Mouse (Mus musculus) limb, embryonic 13.5 days (tissue): ENCODE measurements around the gene Mmrn2. TPM values are rescaled to one million over a fixed set of nuclear protein-coding genes. Genes with fewer than 3 reads are reported as not detected.

Experiments used
- ATAC-seq: fragments of 200-750 bp; cut with Nextera tagmentation; 2 replicates; pipeline ENCODE4 v1.8.0; 2017; ENCODE audit warnings: low read depth, moderate number of reproducible peaks, moderate TSS enrichment; ENCODE audit not compliant: low FRiP score
- H3K27ac ChIP-seq: fragments of 300-500 bp; sonication (generic); 2 replicates; pipeline ENCODE4 v1.5.1; 2015; ENCODE audit warnings: inconsistent platforms, mild to moderate bottlenecking, moderate library complexity
- H3K27me3 ChIP-seq: fragments of 300-500 bp; sonication (generic); 2 replicates; pipeline ENCODE4 v1.6.1; 2015; ENCODE audit warnings: mild to moderate bottlenecking, inconsistent platforms
- H3K36me3 ChIP-seq: fragments of 300-500 bp; sonication (generic); 2 replicates; pipeline ENCODE4 v1.6.1; 2015; ENCODE audit warnings: inconsistent platforms, mild to moderate bottlenecking, moderate library complexity
- H3K4me1 ChIP-seq: fragments of 300-500 bp; sonication (generic); 2 replicates; pipeline ENCODE4 v1.6.1; 2015; ENCODE audit warnings: inconsistent platforms
- H3K4me2 ChIP-seq: fragments of 300-500 bp; sonication (generic); replicated peaks from 2 replicates; pipeline ENCODE4 v1.6.1; 2015; ENCODE audit warnings: inconsistent platforms, mild to moderate bottlenecking, moderate library complexity
- H3K4me3 ChIP-seq: fragments of 300-500 bp; sonication (generic); 2 replicates; pipeline ENCODE4 v1.5.1; 2015; ENCODE audit warnings: moderate library complexity, mild to moderate bottlenecking, inconsistent platforms
- H3K9ac ChIP-seq: fragments of 300-500 bp; sonication (generic); 2 replicates; pipeline ENCODE4 v1.6.1; 2015; ENCODE audit warnings: mild to moderate bottlenecking, inconsistent platforms
- H3K9me3 ChIP-seq: fragments of 300-500 bp; sonication (generic); 2 replicates; pipeline ENCODE4 v1.6.1; 2016; ENCODE audit warnings: inconsistent platforms
- WGBS: fragments of 180-500 bp; shearing (Covaris S2); methylation state at CpG from one replicate; pipeline ENCODE4 v1.1.7; 2015; 5-methylcytosine and 5-hydroxymethylcytosine counted together
- polyA plus RNA-seq: library from polyadenylated mRNA; unstranded; fragments of >200 nt; fragmentation: Nextera tagmentation; extraction: Ambion mirVana; gene quantifications from 2 replicates; pipeline ENCODE4 v1.2.1, GENCODE M21; 2015

Mmrn2 gene
- polyA plus RNA-seq, 1 experiment from 2014 or later: 8.6 TPM

- Histone ChIP-seq H3K36me3 (peaks cover 9% of the 10 kb centered on the region), H3K4me1 (no peaks in the 10 kb centered on the region), H3K9ac (no peak overlapping the region), H3K4me3 (no peak overlapping the region), H3K27ac (no peak overlapping the region), H3K4me2 (no peak overlapping the region), H3K9me3 (no peaks in the 10 kb centered on the region), H3K27me3 (no peaks in the 10 kb centered on the region)
- WGBS: 79% methylated on average over 7 of the region's 7 CpGs
- ATAC-seq: no peak
Observed at GRCm38 (mm10) chr14:34348301-34348700, 27.0 kb upstream of the Mmrn2 start.

- no peak overlapping the region for H3K27ac ChIP-seq
- 87% methylated on average over 8 of the region's 8 CpGs for WGBS
- H3K36me3 ChIP-seq: peaks cover 5% of the 10 kb centered on the region
- H3K4me3 ChIP-seq: no peak overlapping the region
- H3K9ac ChIP-seq: no peak overlapping the region
- no peaks in the 10 kb centered on the region for H3K9me3 ChIP-seq
- no peak overlapping the region for H3K4me2 ChIP-seq
- H3K27me3 ChIP-seq: no peaks in the 10 kb centered on the region
- no peaks in the 10 kb centered on the region for H3K4me1 ChIP-seq
- no peak for ATAC-seq
Observed at GRCm38 (mm10) chr14:34349007-34349406, 26.3 kb upstream of the Mmrn2 start.

GRCm38 (mm10) chr14:34351660-34352059, 23.6 kb upstream of the Mmrn2 start:
- WGBS: 75% methylated on average over 3 of the region's 3 CpGs
- H3K4me1 ChIP-seq: no peaks in the 10 kb centered on the region
- no peak for ATAC-seq

GRCm38 (mm10) chr14:34352523-34352922, 22.7 kb upstream of the Mmrn2 start:
- H3K27ac ChIP-seq: no peak overlapping the region
- no peaks in the 10 kb centered on the region for H3K9me3 ChIP-seq
- H3K9ac ChIP-seq: no peak overlapping the region
- ATAC-seq: no peak
- H3K4me2 ChIP-seq: no peak overlapping the region
- H3K4me3 ChIP-seq: no peak overlapping the region
- no peaks in the 10 kb centered on the region for H3K36me3 ChIP-seq
- H3K4me1 ChIP-seq: no peaks in the 10 kb centered on the region
- 69% methylated on average over 6 of the region's 6 CpGs for WGBS
- no peaks in the 10 kb centered on the region for H3K27me3 ChIP-seq

More at GRCm38 (mm10) chr14:34351660-34352059, 23.6 kb upstream of the Mmrn2 start:
- Histone ChIP-seq H3K27me3 (no peaks in the 10 kb centered on the region), H3K4me3 (no peak overlapping the region), H3K27ac (no peak overlapping the region), H3K36me3 (no peaks in the 10 kb centered on the region), H3K9me3 (no peaks in the 10 kb centered on the region), H3K4me2 (no peak overlapping the region), H3K9ac (no peak overlapping the region)

- H3K9ac ChIP-seq: no peak overlapping the region
- ATAC-seq: no peak
- WGBS: 84% methylated on average over 3 of the region's 3 CpGs
- no peaks in the 10 kb centered on the region for H3K9me3 ChIP-seq
- no peak overlapping the region for H3K27ac ChIP-seq
- no peaks in the 10 kb centered on the region for H3K4me1 ChIP-seq
- H3K27me3 ChIP-seq: no peaks in the 10 kb centered on the region
- no peak overlapping the region for H3K4me2 ChIP-seq
- no peaks in the 10 kb centered on the region for H3K36me3 ChIP-seq
- H3K4me3 ChIP-seq: no peak overlapping the region
Observed at GRCm38 (mm10) chr14:34353326-34353725, 21.9 kb upstream of the Mmrn2 start.

- no peak overlapping the region for H3K9ac ChIP-seq
- H3K27ac ChIP-seq: no peak overlapping the region
- no peaks in the 10 kb centered on the region for H3K36me3 ChIP-seq
- H3K9me3 ChIP-seq: no peaks in the 10 kb centered on the region
- no peaks in the 10 kb centered on the region for H3K4me1 ChIP-seq
- 82% methylated on average over 4 of the region's 4 CpGs for WGBS
- no peak for ATAC-seq
- no peak overlapping the region for H3K4me2 ChIP-seq
- no peaks in the 10 kb centered on the region for H3K27me3 ChIP-seq
- no peak overlapping the region for H3K4me3 ChIP-seq
Observed at GRCm38 (mm10) chr14:34354456-34354855, 20.8 kb upstream of the Mmrn2 start.

- no peak for ATAC-seq
- Histone ChIP-seq H3K9me3 (no peaks in the 10 kb centered on the region), H3K36me3 (no peaks in the 10 kb centered on the region), H3K4me1 (no peaks in the 10 kb centered on the region), H3K9ac (no peak within 1 kb of the TSS), H3K4me2 (no peak within 1 kb of the TSS), H3K27ac (no peak within 1 kb of the TSS), H3K4me3 (no peak within 1 kb of the TSS), H3K27me3 (no peaks in the 10 kb centered on the region)
- WGBS: 77% methylated on average over 6 of the region's 6 CpGs
Observed at GRCm38 (mm10) chr14:34355301-34355700, 20.0 kb upstream of the Mmrn2 start, which contains the start of gene Fam25c. Gene Fam25c (minus strand): TSS chr14:34355433.

- H3K27ac ChIP-seq: no peak overlapping the region
- H3K27me3 ChIP-seq: peaks cover 9% of the 10 kb centered on the region
- H3K4me3 ChIP-seq: no peak overlapping the region
- ATAC-seq: no peak
- H3K9me3 ChIP-seq: no peaks in the 10 kb centered on the region
- WGBS: 82% methylated on average over 7 of the region's 7 CpGs
- no peaks in the 10 kb centered on the region for H3K4me1 ChIP-seq
- no peaks in the 10 kb centered on the region for H3K36me3 ChIP-seq
- no peak overlapping the region for H3K4me2 ChIP-seq
- no peak overlapping the region; the same call in 1 of the 2 replicates for H3K9ac ChIP-seq
Observed at GRCm38 (mm10) chr14:34357671-34358455, 17.4 kb upstream of the Mmrn2 start.

GRCm38 (mm10) chr14:34359676-34360244, 15.5 kb upstream of the Mmrn2 start:
- no peak for ATAC-seq
- H3K4me3 ChIP-seq: no peak overlapping the region
- peaks cover 24% of the 10 kb centered on the region for H3K27me3 ChIP-seq
- H3K9ac ChIP-seq: no peak overlapping the region
- H3K36me3 ChIP-seq: no peaks in the 10 kb centered on the region
- no peak overlapping the region for H3K27ac ChIP-seq
- 54% methylated on average over 5 of the region's 5 CpGs for WGBS
- no peaks in the 10 kb centered on the region for H3K9me3 ChIP-seq
- no peak overlapping the region for H3K4me2 ChIP-seq
- peaks cover 10% of the 10 kb centered on the region for H3K4me1 ChIP-seq

- H3K9ac ChIP-seq: no peak overlapping the region
- peaks cover 10% of the 10 kb centered on the region for H3K4me1 ChIP-seq
- H3K27ac ChIP-seq: no peak overlapping the region
- no peak for ATAC-seq
- H3K9me3 ChIP-seq: no peaks in the 10 kb centered on the region
- H3K4me2 ChIP-seq: no peak overlapping the region
- H3K36me3 ChIP-seq: no peaks in the 10 kb centered on the region
- H3K4me3 ChIP-seq: no peak overlapping the region
- WGBS: 52% methylated on average over 6 of the region's 6 CpGs
- H3K27me3 ChIP-seq: peaks cover 24% of the 10 kb centered on the region
Observed at GRCm38 (mm10) chr14:34360251-34360650, 15.0 kb upstream of the Mmrn2 start.

GRCm38 (mm10) chr14:34362135-34362534, 13.1 kb upstream of the Mmrn2 start:
- Histone ChIP-seq H3K4me3 (no peak overlapping the region), H3K27ac (no peak overlapping the region), H3K27me3 (peaks cover 24% of the 10 kb centered on the region), H3K4me2 (no peak overlapping the region), H3K9ac (no peak overlapping the region), H3K36me3 (no peaks in the 10 kb centered on the region), H3K9me3 (no peaks in the 10 kb centered on the region), H3K4me1 (peaks cover 10% of the 10 kb centered on the region)
- WGBS: 76% methylated on average over 4 of the region's 4 CpGs
- no peak for ATAC-seq

GRCm38 (mm10) chr14:34362726-34363445, 12.4 kb upstream of the Mmrn2 start:
- H3K27ac ChIP-seq: no peak overlapping the region
- peaks cover 10% of the 10 kb centered on the region for H3K4me1 ChIP-seq
- no peaks in the 10 kb centered on the region for H3K36me3 ChIP-seq
- ATAC-seq: peak; percentile 63; the same call in 1 of the 2 replicates
- H3K27me3 ChIP-seq: peaks cover 24% of the 10 kb centered on the region
- H3K9ac ChIP-seq: no peak overlapping the region
- peak overlapping the region; percentile 45 for H3K4me3 ChIP-seq
- peak overlapping the region; percentile 85 for H3K4me2 ChIP-seq
- H3K9me3 ChIP-seq: no peaks in the 10 kb centered on the region
- 31% methylated on average over 18 of the region's 18 CpGs for WGBS
